Mouse (Mus musculus) lung, embryonic 14.5 days (tissue): Measurements from ENCODE around the gene Pip4k2a. TPM values are rescaled to one million over a fixed set of nuclear protein-coding genes. Genes with fewer than 3 reads are reported as not detected.

ENCODE experiments used
- ATAC-seq: fragments of 200-750 bp; cut with Nextera tagmentation; 2 replicates; pipeline ENCODE4 v1.8.0; 2017; ENCODE audit warnings: mild to moderate bottlenecking, moderate TSS enrichment, moderate library complexity; ENCODE audit not compliant: insufficient read depth
- DNase-seq: peaks from one replicate; pipeline ENCODE4 v3.0.0-alpha.2; 2015
- H3K27ac ChIP-seq: fragments of 300-500 bp; sonication (generic); 2 replicates; pipeline ENCODE4 v1.5.1; 2014; ENCODE audit warnings: low read depth, mild to moderate bottlenecking, moderate library complexity
- H3K27me3 ChIP-seq: fragments of 300-500 bp; sonication (generic); 2 replicates; pipeline ENCODE4 v1.6.1; 2014; ENCODE audit warnings: low read length, control low read depth; ENCODE audit not compliant: insufficient read depth
- H3K36me3 ChIP-seq: fragments of 300-500 bp; sonication (generic); 2 replicates; pipeline ENCODE4 v1.6.1; 2014; ENCODE audit warnings: control low read depth; ENCODE audit not compliant: insufficient read depth
- H3K4me1 ChIP-seq: fragments of 300-500 bp; sonication (generic); 2 replicates; pipeline ENCODE4 v1.6.1; 2014; ENCODE audit warnings: antibody characterized with exemption, control low read depth; ENCODE audit not compliant: insufficient read depth
- H3K4me2 ChIP-seq: fragments of 300-500 bp; sonication (generic); 2 replicates; pipeline ENCODE4 v1.6.1; 2014; ENCODE audit warnings: mild to moderate bottlenecking
- H3K4me3 ChIP-seq: fragments of 300-500 bp; sonication (generic); 2 replicates; pipeline ENCODE4 v1.5.1; 2014; ENCODE audit warnings: low read depth, low read length
- H3K9ac ChIP-seq: fragments of 300-500 bp; sonication (generic); 2 replicates; pipeline ENCODE4 v1.6.1; 2014
- H3K9me3 ChIP-seq: fragments of 300-500 bp; sonication (generic); 2 replicates; pipeline ENCODE4 v1.6.1; 2016; ENCODE audit warnings: low read depth, low read length, control low read depth
- CTCF ChIP-seq: IDR thresholded peaks from 2 replicates; pipeline ENCODE4 v1.5.1; 2016; ENCODE audit warnings: antibody characterized with exemption, low read depth
- WGBS: fragments of 180-500 bp; shearing (Covaris S2); extraction: QIAGEN DNeasy Blood & Tissue Kit; methylation state at CpG from one replicate; pipeline ENCODE4 v1.1.7; 2014; 5-methylcytosine and 5-hydroxymethylcytosine counted together
- polyA plus RNA-seq: library from polyadenylated mRNA; unstranded; fragments of >200 nt; fragmentation: Nextera tagmentation; extraction: Ambion mirVana; gene quantifications from 2 replicates; pipeline ENCODE4 v1.2.1, GENCODE M21; 2014

Pip4k2a gene
- polyA plus RNA-seq, 1 experiment from 2014 or later, result 10.2 TPM

DNA sequence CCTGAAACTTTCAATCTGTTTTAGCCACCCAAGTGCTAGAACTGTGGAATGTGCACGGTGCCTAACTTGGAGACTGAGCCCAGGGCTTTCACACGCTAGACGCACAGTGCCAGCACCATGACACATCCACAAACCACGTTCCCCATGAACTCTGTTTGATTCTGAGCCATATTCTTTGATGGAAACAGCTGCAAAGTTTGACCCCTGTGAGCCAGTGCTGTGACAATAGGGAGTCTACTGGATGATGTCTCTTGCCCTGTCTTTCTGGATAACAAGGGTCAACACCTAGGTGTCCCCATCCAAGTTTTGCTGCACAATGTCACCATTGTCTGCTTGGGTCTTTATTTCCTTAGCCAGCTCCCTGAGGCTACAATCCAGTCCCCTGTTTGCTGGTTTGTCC, 203.7 kb downstream of the Pip4k2a start:
- 69% methylated on average over 4 of the region's 4 CpGs for WGBS
- Histone ChIP-seq H3K4me1 (no peaks in the 10 kb centered on the region), H3K9ac (no peak overlapping the region), H3K4me2 (no peak overlapping the region), H3K27ac (no peak overlapping the region), H3K9me3 (no peaks in the 10 kb centered on the region), H3K4me3 (no peak overlapping the region), H3K27me3 (peaks cover 27% of the 10 kb centered on the region), H3K36me3 (no peaks in the 10 kb centered on the region)
- no peak for TF ChIP-seq CTCF
- ATAC-seq (no peak), DNase-seq (no peak)

Other genes starting within 250 kb of the Pip4k2a start
- gene 4930426L09Rik, start 217 bp upstream of the Pip4k2a start, polyA plus RNA-seq, result 0.42 and 0.57 TPM in 2 replicates
- gene Armc3, start 201.2 kb upstream of the Pip4k2a start, polyA plus RNA-seq, result 0.11 and 0.26 TPM in 2 replicates